In genomic region chr7:88319414-88320140, GRCm38 (mm10) we compare ENCODE assay signal across 31 mouse cellular contexts. TPM values are rescaled to one million over a fixed set of nuclear protein-coding genes. Genes with fewer than 3 reads are reported as not detected.
DNase-seq lines count a peak whose midpoint lies in the region; ATAC-seq and TF ChIP-seq lines count a peak whose summit lies in the region.
"Had no signal": no experiment of that assay in that cellular context is flagged by ENCODE, and none has a peak within 500 bp of the region (broad histone marks: within the 10 kb centered on the region; RNA-seq: fewer than 3 reads in every experiment).

No protein-coding gene starts in this region.

- no peak overlapping the region for H3K27ac ChIP-seq in intestine, postnatal 0 days (ENCODE audit: low read depth, low read length)
- no peak overlapping the region for H3K27ac ChIP-seq in intestine, embryonic 15.5 days
- H3K27ac ChIP-seq in thymus, adult 2 months (ENCODE audit: control insufficient read depth, insufficient read depth, low read length) = peak overlapping the region; percentile 19; the same call in 1 of the 2 replicates
- peak overlapping the region; percentile 48 for H3K27ac ChIP-seq in macrophage
- no peak overlapping the region for H3K27ac ChIP-seq in limb, embryonic 10.5 days
- H3K27ac ChIP-seq: embryonic facial prominence, embryonic 13.5 days; forebrain, embryonic 10.5 days; gastrocnemius, adult 2 months; heart, embryonic 15.5 days; hindbrain, embryonic 12.5 days; hindbrain, postnatal 0 days; kidney, embryonic 15.5 days; limb, embryonic 15.5 days; liver, embryonic 15.5 days; lung, embryonic 15.5 days; neural tube, embryonic 12.5 days had no signal

- no peak overlapping the region for H3K4me2 ChIP-seq in intestine, postnatal 0 days (replicated peaks; ENCODE audit: low read depth)
- H3K4me2 ChIP-seq in intestine, embryonic 15.5 days (replicated peaks) = no peak overlapping the region
- H3K4me2 ChIP-seq: embryonic facial prominence, embryonic 13.5 days; heart, embryonic 15.5 days; hindbrain, embryonic 12.5 days; kidney, embryonic 15.5 days; limb, embryonic 15.5 days; liver, embryonic 15.5 days; lung, embryonic 15.5 days; neural tube, embryonic 12.5 days had no signal

- no peaks in the 10 kb centered on the region for H3K9me3 ChIP-seq in intestine, postnatal 0 days (ENCODE audit: control insufficient read depth)
- no peaks in the 10 kb centered on the region for H3K9me3 ChIP-seq in intestine, embryonic 15.5 days
- H3K9me3 ChIP-seq in limb, embryonic 10.5 days (replicated peaks) = no peaks in the 10 kb centered on the region
- H3K9me3 ChIP-seq: embryonic facial prominence, embryonic 13.5 days; forebrain, embryonic 10.5 days; heart, embryonic 15.5 days; hindbrain, embryonic 12.5 days; kidney, embryonic 15.5 days; limb, embryonic 15.5 days; liver, embryonic 15.5 days; lung, embryonic 15.5 days; neural tube, embryonic 12.5 days had no signal

- no peak for TF ChIP-seq POLR2A in thymus, adult 2 months (IDR thresholded peaks at IDR 0.05; ENCODE audit: control insufficient read depth, extremely low read depth, insufficient read depth, low read length, poor library complexity)

- H3K27me3 ChIP-seq in intestine, postnatal 0 days (replicated peaks; ENCODE audit: control insufficient read depth, insufficient read depth, low read length) = no peaks in the 10 kb centered on the region
- H3K27me3 ChIP-seq in intestine, embryonic 15.5 days (replicated peaks) = no peaks in the 10 kb centered on the region
- no peaks in the 10 kb centered on the region for H3K27me3 ChIP-seq in thymus, adult 2 months (ENCODE audit: control insufficient read depth, insufficient read depth, low read length)
- H3K27me3 ChIP-seq in limb, embryonic 10.5 days (ENCODE audit: low read depth, poor library complexity, severe bottlenecking) = no peaks in the 10 kb centered on the region
- H3K27me3 ChIP-seq: embryonic facial prominence, embryonic 13.5 days; heart, embryonic 15.5 days; hindbrain, embryonic 12.5 days; kidney, embryonic 15.5 days; limb, embryonic 15.5 days; liver, embryonic 15.5 days; lung, embryonic 15.5 days; neural tube, embryonic 12.5 days had no signal

- WGBS in intestine, postnatal 0 days = 83% methylated on average over 3 of the region's 3 CpGs
- 85% methylated on average over 3 of the region's 3 CpGs for WGBS in intestine, embryonic 15.5 days
- 32% methylated on average over 3 of the region's 3 CpGs for WGBS in thymus, adult 2 months
- WGBS in macrophage (ENCODE audit: missing documents) = 31% methylated on average over 3 of the region's 3 CpGs
- 97% methylated on average over 3 of the region's 3 CpGs for WGBS in limb, embryonic 10.5 days

- no peak overlapping the region for H3K9ac ChIP-seq in intestine, postnatal 0 days (ENCODE audit: low read depth, low read length)
- H3K9ac ChIP-seq in intestine, embryonic 15.5 days = no peak overlapping the region
- H3K9ac ChIP-seq: embryonic facial prominence, embryonic 13.5 days; heart, embryonic 15.5 days; hindbrain, embryonic 12.5 days; kidney, embryonic 15.5 days; limb, embryonic 15.5 days; liver, embryonic 15.5 days; lung, embryonic 15.5 days; neural tube, embryonic 12.5 days had no signal

- no peak for TF ChIP-seq CTCF in intestine, postnatal 0 days (IDR thresholded peaks at IDR 0.05; ENCODE audit: low read depth)
- no peak for TF ChIP-seq CTCF in thymus, adult 2 months (IDR thresholded peaks at IDR 0.05; ENCODE audit: borderline replicate concordance, control insufficient read depth, extremely low read depth, insufficient read depth, low read length, poor library complexity)

- no peak for DNase-seq in thymus, adult 2 months
- no peak for DNase-seq in thymus, postnatal 4 days
- DNase-seq in naive thymus-derived CD4-positive, alpha-beta T cell, adult 2 months (ENCODE audit: low read depth) = peak; percentile 9
- no peak for DNase-seq in spleen, postnatal 10 days (ENCODE audit: low spot score in 2 of 2)
- DNase-seq in limb, embryonic 10.5 days (ENCODE audit: low spot score) = no peak
- DNase-seq: adrenal gland, adult 8-10 months; cerebellum, adult 8-10 months; cerebellum, postnatal 36 days; embryo, embryonic 11 days; gastrocnemius, adult 2 months; kidney, postnatal 4 days; layer of hippocampus, postnatal 36 days; left cerebral cortex, postnatal 4 days; midbrain, embryonic 14.5 days; right cerebral cortex, adult 18-20 months; thymus, postnatal 25 days had no signal

- ATAC-seq in intestine, postnatal 0 days = 0 out of 2 replicates have a peak, but pooled peaks have one; percentile 28
- no peak for ATAC-seq in intestine, embryonic 15.5 days
- ATAC-seq: forebrain, embryonic 16.5 days; hindbrain, postnatal 0 days; intestine, embryonic 16.5 days had no signal

- no peaks in the 10 kb centered on the region for H3K4me1 ChIP-seq in intestine, postnatal 0 days (replicated peaks; ENCODE audit: control insufficient read depth, insufficient read depth, low read length)
- H3K4me1 ChIP-seq in intestine, embryonic 15.5 days (replicated peaks) = no peaks in the 10 kb centered on the region
- H3K4me1 ChIP-seq in thymus, adult 2 months (replicated peaks; ENCODE audit: control insufficient read depth, insufficient read depth, low read length) = peaks cover 2% of the 10 kb centered on the region; the same call in 1 of the 2 replicates
- H3K4me1 ChIP-seq in limb, embryonic 10.5 days = no peaks in the 10 kb centered on the region
- H3K4me1 ChIP-seq: hindbrain, embryonic 12.5 days; kidney, embryonic 15.5 days; liver, embryonic 15.5 days; neural tube, embryonic 12.5 days had no signal

- no peaks in the 10 kb centered on the region for H3K36me3 ChIP-seq in intestine, postnatal 0 days (ENCODE audit: control insufficient read depth, insufficient read depth)
- H3K36me3 ChIP-seq in intestine, embryonic 15.5 days = no peaks in the 10 kb centered on the region
- H3K36me3 ChIP-seq in thymus, adult 2 months (ENCODE audit: control insufficient read depth, insufficient read depth, low read length) = no peaks in the 10 kb centered on the region
- no peaks in the 10 kb centered on the region for H3K36me3 ChIP-seq in macrophage (ENCODE audit: inconsistent target)
- H3K36me3 ChIP-seq in limb, embryonic 10.5 days = no peaks in the 10 kb centered on the region
- H3K36me3 ChIP-seq: embryonic facial prominence, embryonic 13.5 days; forebrain, embryonic 10.5 days; heart, embryonic 15.5 days; hindbrain, embryonic 12.5 days; kidney, embryonic 15.5 days; limb, embryonic 15.5 days; liver, embryonic 15.5 days; lung, embryonic 15.5 days; neural tube, embryonic 12.5 days had no signal

- H3K79me2 ChIP-seq in macrophage (ENCODE audit: inconsistent target) = no peaks in the 10 kb centered on the region

- no peak overlapping the region for H3K4me3 ChIP-seq in intestine, postnatal 0 days (ENCODE audit: low read depth, low read length)
- H3K4me3 ChIP-seq in intestine, embryonic 15.5 days (replicated peaks) = no peak overlapping the region
- no peak overlapping the region for H3K4me3 ChIP-seq in thymus, adult 2 months (ENCODE audit: control insufficient read depth, insufficient read depth, low read length)
- no peak overlapping the region for H3K4me3 ChIP-seq in macrophage (ENCODE audit: inconsistent target)
- no peak overlapping the region for H3K4me3 ChIP-seq in limb, embryonic 10.5 days
- H3K4me3 ChIP-seq: embryonic facial prominence, embryonic 13.5 days; forebrain, embryonic 10.5 days; gastrocnemius, adult 2 months; heart, embryonic 15.5 days; hindbrain, embryonic 12.5 days; kidney, embryonic 15.5 days; limb, embryonic 15.5 days; liver, embryonic 15.5 days; lung, embryonic 15.5 days; neural tube, embryonic 12.5 days had no signal

RNA-seq across cellular contexts. Expression of gene Ctsc, which starts 41.7 kb away (rescaled TPM):
- 48.9 and 49.3 TPM in 2 replicates for polyA plus RNA-seq in intestine, postnatal 0 days (2015; fragmentation: Nextera tagmentation; extraction: Ambion mirVana)
- 86.1 and 88.7 TPM in 2 replicates for polyA plus RNA-seq in intestine, embryonic 15.5 days (2015; fragmentation: Nextera tagmentation; extraction: Ambion mirVana)
- polyA plus RNA-seq in thymus, adult 2 months (2012; rRNA removed) = 72.6 and 80.4 TPM in 2 replicates
- total RNA-seq in macrophage (2018; cell fraction: chromatin; rRNA removed) = 1,000 to 10,000 TPM in 15 of 26 experiments, 100 to 1,000 TPM in 11; 204 to 3,293 (median 1,443) TPM
- total RNA-seq in macrophage (2018; cell fraction: cytosol; rRNA removed) = 100 to 1,000 TPM; 176 to 809 (median 573) TPM
- 1,000 to 10,000 TPM in 19 of 26 experiments, 100 to 1,000 TPM in 7; 337 to 2,941 (median 1,455) TPM for total RNA-seq in macrophage (2018; cell fraction: nucleus; rRNA removed)
- 237 to 366 TPM (median 330 TPM) in 3 replicates for polyA plus RNA-seq in macrophage (2018)
- 20.3 and 24.1 TPM in 2 replicates for polyA plus RNA-seq in limb, embryonic 10.5 days (2016; fragmentation: Nextera tagmentation; extraction: Ambion mirVana)

Comparison
In these comparisons a context has a peak if more than half of its experiments do, and no peak if none do; other contexts are left out.
1. H3K27ac ChIP-seq: peak in thymus, adult 2 months (single experiment) and macrophage (single experiment); none in intestine, postnatal 0 days (single experiment), intestine, embryonic 15.5 days (single experiment) and limb, embryonic 10.5 days (single experiment).